Mouse (Mus musculus) thymus, postnatal 36 days (tissue): ENCODE data around the gene Gng7.
A peak's percentile ranks its signal among the peaks of the same experiment; 100 is the strongest.

Source experiments
- DNase-seq, 2 experiments: peaks; one replicate each; pipeline ENCODE4 v3.0.0; 2022; ENCODE audit warnings: mixed read lengths in 2 of 2

Gene Gng7

GRCm38 (mm10) chr10:80940988-80941347 lies 73.8 kb downstream of the Gng7 start:
- DNase-seq, result no peak

- no peak for DNase-seq
Observed at GRCm38 (mm10) chr10:80940320-80940987, 74.3 kb downstream of the Gng7 start.

GRCm38 (mm10) chr10:80939671-80940070 lies 75.1 kb downstream of the Gng7 start:
- DNase-seq, result peak; percentile 83 to 85

- peak; percentile 7 to 44 for DNase-seq
Observed at GRCm38 (mm10) chr10:80938831-80939550, 75.8 kb downstream of the Gng7 start.

GRCm38 (mm10) chr10:80937646-80938045 lies 77.1 kb downstream of the Gng7 start:
- DNase-seq, result peak in 1 of 2 experiments; percentile 37

GRCm38 (mm10) chr10:80936810-80937164 lies 78.0 kb downstream of the Gng7 start:
- DNase-seq, result no peak

- DNase-seq, result no peak
Observed at GRCm38 (mm10) chr10:80936135-80936809, 78.5 kb downstream of the Gng7 start.

GRCm38 (mm10) chr10:80935698-80936097 lies 79.0 kb downstream of the Gng7 start:
- no peak for DNase-seq

GRCm38 (mm10) chr10:80935241-80935640 lies 79.5 kb downstream of the Gng7 start:
- DNase-seq, result no peak

GRCm38 (mm10) chr10:80934136-80934985 lies 80.4 kb downstream of the Gng7 start:
- no peak for DNase-seq

GRCm38 (mm10) chr10:80933421-80933979 lies 81.2 kb downstream of the Gng7 start:
- peak in 1 of 2 experiments; percentile 33 for DNase-seq

GRCm38 (mm10) chr10:80932700-80933420 lies 81.9 kb downstream of the Gng7 start:
- DNase-seq, result peak in 1 of 2 experiments; percentile 35

GRCm38 (mm10) chr10:80932206-80932605 lies 82.5 kb downstream of the Gng7 start:
- DNase-seq, result no peak

- DNase-seq, result peak; percentile 31 to 64
Observed at GRCm38 (mm10) chr10:80931695-80932094, 83.0 kb downstream of the Gng7 start.

- no peak for DNase-seq
Observed at GRCm38 (mm10) chr10:80931153-80931671, 83.5 kb downstream of the Gng7 start.

GRCm38 (mm10) chr10:80930361-80931152 lies 84.2 kb downstream of the Gng7 start:
- peak; percentile 50 to 70 for DNase-seq

- DNase-seq, result peak; percentile 98 to 99
Observed at GRCm38 (mm10) chr10:80929299-80930226, 85.2 kb downstream of the Gng7 start, which contains the start of gene Gadd45b. Gadd45b (plus strand) TSS chr10:80930073.

- DNase-seq, result peak; percentile 89 to 90
Observed at GRCm38 (mm10) chr10:80928586-80929298, 86.0 kb downstream of the Gng7 start.

- DNase-seq, result no peak
Observed at GRCm38 (mm10) chr10:80925472-80925871, 89.3 kb downstream of the Gng7 start.
